Mouse (Mus musculus) MEL (cell line): Measurements from ENCODE around the gene Dr1. TPM values are rescaled to one million over a fixed set of nuclear protein-coding genes. Genes with fewer than 3 reads are reported as not detected.
"Not testable (repeated sequence)": the region's sequence is repeated elsewhere in the genome, so short reads cannot be mapped to it uniquely, and the experiment has no call there.

Experiments
- DNase-seq: peaks from one replicate; pipeline ENCODE4 v3.0.0; 2011; ENCODE audit warnings: low read depth, low spot score
- H3K27ac ChIP-seq: 2 replicates; pipeline ENCODE4 v1.5.1; 2012; ENCODE audit warnings: low read depth, mild to moderate bottlenecking, control low read depth, low read length, moderate library complexity; ENCODE audit not compliant: control insufficient read depth
- H3K27me3 ChIP-seq, 2 experiments: fragments of 150-350 bp in 1 of 2; sonication (generic) in 1 of 2; 2 replicates each; pipeline ENCODE4 v1.6.1; 2012; ENCODE audit warnings: low read length in 2 of 2, mild to moderate bottlenecking in 2 of 2, improper control_type of control experiment in 1 of 2, moderate library complexity in 1 of 2; ENCODE audit not compliant: insufficient read depth in 2 of 2, control insufficient read depth in 1 of 2
- H3K36me3 ChIP-seq, 2 experiments: 2 replicates each; pipeline ENCODE4 v1.6.1; 2012 to 2014; ENCODE audit warnings: low read length in 2 of 2, improper control_type of control experiment in 1 of 2, inconsistent platforms in 1 of 2, mild to moderate bottlenecking in 1 of 2; ENCODE audit not compliant: insufficient read depth in 2 of 2, control insufficient read depth in 1 of 2
- H3K4me1 ChIP-seq, 2 experiments: fragments of 150-350 bp in 1 of 2; sonication (generic) in 1 of 2; 2 replicates each; pipeline ENCODE4 v1.6.1; 2012; ENCODE audit warnings: low read length in 2 of 2, improper control_type of control experiment in 1 of 2, mild to moderate bottlenecking in 1 of 2; ENCODE audit not compliant: insufficient read depth in 2 of 2, control insufficient read depth in 1 of 2
- H3K4me3 ChIP-seq, 2 experiments: fragments of 150-350 bp in 1 of 2; sonication (generic) in 1 of 2; 2 replicates each; pipeline ENCODE4 v1.5.1; 2012; ENCODE audit warnings: low read depth in 2 of 2, low read length in 2 of 2, mild to moderate bottlenecking in 2 of 2, moderate library complexity in 2 of 2, control low read depth in 1 of 2, improper control_type of control experiment in 1 of 2; ENCODE audit not compliant: control insufficient read depth in 1 of 2, insufficient read depth in 1 of 2
- H3K79me2 ChIP-seq: 2 replicates; pipeline ENCODE4 v1.6.1; 2012; ENCODE audit warnings: mild to moderate bottlenecking, low read length, moderate library complexity; ENCODE audit not compliant: control insufficient read depth, poor library complexity, insufficient read depth
- H3K9ac ChIP-seq: 2 replicates; pipeline ENCODE4 v1.6.1; 2012; ENCODE audit warnings: low read depth, mild to moderate bottlenecking, control low read depth, low read length, moderate library complexity; ENCODE audit not compliant: control insufficient read depth, poor library complexity, severe bottlenecking
- H3K9me3 ChIP-seq: fragments of 150-350 bp; sonication (generic); replicated peaks from 2 replicates; pipeline ENCODE4 v1.6.1; 2012; ENCODE audit warnings: mild to moderate bottlenecking, low read length, improper control_type of control experiment, moderate library complexity; ENCODE audit not compliant: insufficient read depth
- BHLHE40 ChIP-seq: IDR thresholded peaks from 2 replicates; pipeline ENCODE4 v1.6.1; 2012; ENCODE audit warnings: low read depth, mild to moderate bottlenecking, inconsistent platforms, low read length, improper control_type of control experiment, borderline replicate concordance
- CHD2 ChIP-seq: IDR thresholded peaks from 2 replicates; pipeline ENCODE4 v1.6.1; 2011; ENCODE audit warnings: low read length, improper control_type of control experiment
- ELF1 ChIP-seq: IDR thresholded peaks from 2 replicates; pipeline ENCODE4 v1.6.1; 2014; ENCODE audit warnings: low read depth, mild to moderate bottlenecking, inconsistent platforms, low read length, improper control_type of control experiment, moderate library complexity
- EP300 ChIP-seq, 2 experiments: IDR thresholded peaks; 2 replicates each; pipeline ENCODE4 v1.6.1; 2011; ENCODE audit warnings: improper control_type of control experiment in 2 of 2, low read length in 2 of 2, low read depth in 1 of 2, mild to moderate bottlenecking in 1 of 2
- ETS1 ChIP-seq: IDR thresholded peaks from 2 replicates; pipeline ENCODE4 v1.6.1; 2012; ENCODE audit warnings: low read depth, mild to moderate bottlenecking, inconsistent platforms, low read length, improper control_type of control experiment, moderate library complexity
- GATA1 ChIP-seq: IDR thresholded peaks from 2 replicates; pipeline ENCODE4 v1.6.1; 2011; ENCODE audit warnings: low read depth, low read length, improper control_type of control experiment
- KAT2A ChIP-seq: conservative IDR thresholded peaks from 2 replicates; pipeline ENCODE4 v1.6.1; 2012; ENCODE audit warnings: low read depth, low read length, improper control_type of control experiment, inconsistent platforms
- MAFK ChIP-seq: IDR thresholded peaks from 2 replicates; pipeline ENCODE4 v1.6.1; 2011; ENCODE audit warnings: low read depth, mild to moderate bottlenecking, low read length, improper control_type of control experiment, borderline replicate concordance
- MAX ChIP-seq: IDR thresholded peaks from 2 replicates; pipeline ENCODE4 v1.6.1; 2011; ENCODE audit warnings: low read length, improper control_type of control experiment
- MAZ ChIP-seq: IDR thresholded peaks from 2 replicates; pipeline ENCODE4 v1.6.1; 2012; ENCODE audit warnings: low read depth, mild to moderate bottlenecking, inconsistent platforms, low read length, improper control_type of control experiment
- MEF2A ChIP-seq: IDR thresholded peaks from 2 replicates; pipeline ENCODE4 v1.6.1; 2014; ENCODE audit warnings: low read depth, mild to moderate bottlenecking, inconsistent platforms, low read length, improper control_type of control experiment; ENCODE audit not compliant: poor library complexity, insufficient replicate concordance, severe bottlenecking; ENCODE audit errors: extremely low read depth
- MXI1 ChIP-seq: IDR thresholded peaks from 2 replicates; pipeline ENCODE4 v1.6.1; 2011; ENCODE audit warnings: mild to moderate bottlenecking, low read depth, low read length, improper control_type of control experiment
- NRF1 ChIP-seq: IDR thresholded peaks from 2 replicates; pipeline ENCODE4 v1.6.1; 2014; ENCODE audit warnings: low read depth, mild to moderate bottlenecking, inconsistent platforms, low read length, improper control_type of control experiment, moderate library complexity; ENCODE audit not compliant: poor library complexity, insufficient read depth, severe bottlenecking
- RAD21 ChIP-seq: IDR thresholded peaks from 2 replicates; pipeline ENCODE4 v1.6.1; 2011; ENCODE audit warnings: mild to moderate bottlenecking, low read depth, low read length, improper control_type of control experiment
- RCOR1 ChIP-seq: IDR thresholded peaks from 2 replicates; pipeline ENCODE4 v1.6.1; 2012; ENCODE audit warnings: low read depth, mild to moderate bottlenecking, inconsistent platforms, low read length, improper control_type of control experiment
- SIN3A ChIP-seq: IDR thresholded peaks from 2 replicates; pipeline ENCODE4 v1.6.1; 2012; ENCODE audit warnings: low read length, improper control_type of control experiment, inconsistent platforms
- SMC3 ChIP-seq: IDR thresholded peaks from 2 replicates; pipeline ENCODE4 v1.6.1; 2011; ENCODE audit warnings: low read depth, low read length, improper control_type of control experiment
- TAL1 ChIP-seq: IDR thresholded peaks from 2 replicates; pipeline ENCODE4 v1.6.1; 2012; ENCODE audit warnings: mild to moderate bottlenecking, inconsistent platforms, low read length, moderate library complexity, mixed read lengths
- TBP ChIP-seq: IDR thresholded peaks from 2 replicates; pipeline ENCODE4 v1.8.0; 2011; ENCODE audit warnings: low read depth, low read length, improper control_type of control experiment
- TCF12 ChIP-seq: IDR thresholded peaks from 2 replicates; pipeline ENCODE4 v1.6.1; 2014; ENCODE audit warnings: low read depth, mild to moderate bottlenecking, inconsistent platforms, low read length, improper control_type of control experiment, moderate library complexity
- USF1 ChIP-seq: IDR thresholded peaks from 2 replicates; pipeline ENCODE4 v1.6.1; 2014; ENCODE audit warnings: low read depth, mild to moderate bottlenecking, inconsistent platforms, low read length, improper control_type of control experiment, moderate library complexity
- ZC3H11A ChIP-seq: IDR thresholded peaks from 2 replicates; pipeline ENCODE4 v1.6.1; 2012; ENCODE audit warnings: low read depth, mild to moderate bottlenecking, inconsistent platforms, low read length, improper control_type of control experiment
- polyA plus RNA-seq, 2 experiments: library from polyadenylated mRNA; stranded (reverse) in 1 of 2; unstranded in 1 of 2; fragments of >175 nt in 1 of 2; fragments of >200 nt in 1 of 2; gene quantifications; 2 replicates each; pipeline versions ENCODE4 v1.2.1 to v1.2.4; 2012; ENCODE audit warnings: low replicate concordance in 2 of 2, low read depth in 1 of 2; ENCODE audit not compliant: insufficient read length in 2 of 2, insufficient read depth in 1 of 2, missing spikeins in 1 of 2
- total RNA-seq: library from RNA; depleted of rRNA; stranded (reverse); fragments of 300-350 nt; gene quantifications from 2 replicates; pipeline ENCODE4 v1.2.3, GENCODE M21; 2012

Gene Dr1
- total and polyA plus RNA-seq, 3 experiments = 36.3 to 47.2 TPM; not detected in 1

- DNase-seq = peak; percentile 90
- Histone ChIP-seq H3K9ac (peak overlapping the region; percentile 32), H3K4me1 (peaks cover 4 to 13% of the 10 kb centered on the region in 2 experiments), H3K27me3 (no peaks in the 10 kb centered on the region), H3K4me3 (peak overlapping the region; percentile 41 to 48), H3K79me2 (no peaks in the 10 kb centered on the region), H3K9me3 (no peaks in the 10 kb centered on the region)
- peak; percentile 63 to 72; a peak in 3 of 4 replicates for TF ChIP-seq EP300 (IDR thresholded peaks at IDR 0.05; ENCODE audit: low read depth in 1 of 2, low read length in 2 of 2)
- peak; percentile 64; the same call in 1 of the 2 replicates for TF ChIP-seq MXI1
- TF ChIP-seq MAZ = peak; percentile 45; the same call in 1 of the 2 replicates
- TF ChIP-seq TCF12 = peak; percentile 80
- 0 out of 2 replicates have a peak, but pooled peaks have one; percentile 42 for TF ChIP-seq ELF1
- peak; percentile 62 for TF ChIP-seq RCOR1
- TF ChIP-seq KAT2A = no peak
- peak; percentile 51 for TF ChIP-seq GATA1
- TF ChIP-seq CHD2 = no peak
- peak; percentile 57 for TF ChIP-seq TBP
- TF ChIP-seq RAD21 = no peak
- no peak for TF ChIP-seq MAX
- TF ChIP-seq NRF1 = no peak
- TF ChIP-seq MEF2A = no peak
- peak; percentile 51; the same call in 1 of the 2 replicates for TF ChIP-seq ETS1
- TF ChIP-seq ZC3H11A = peak; percentile 32; the same call in 1 of the 2 replicates
- TF ChIP-seq TAL1 = peak; percentile 85
- TF ChIP-seq SMC3 = 0 out of 2 replicates have a peak, but pooled peaks have one; percentile 18
- peak; percentile 57; the same call in 1 of the 2 replicates for TF ChIP-seq SIN3A
- TF ChIP-seq MAFK = no peak
- TF ChIP-seq, all 39 proteins: peak for 13
- H3K36me3 ChIP-seq = peaks cover 0 to 13% of the 10 kb centered on the region in 2 experiments; a peak in 2 of 4 replicates
- H3K27ac ChIP-seq = peak overlapping the region; percentile 32
Measured at GRCm38 (mm10) chr5:108262722-108263121, 6.0 kb upstream of the Dr1 start.

GRCm38 (mm10) chr5:108263785-108264184 lies 4.9 kb upstream of the Dr1 start:
- not testable (repeated sequence) for H3K4me3 ChIP-seq, H3K9me3 ChIP-seq, H3K27me3 ChIP-seq, H3K27ac ChIP-seq, H3K9ac ChIP-seq, H3K79me2 ChIP-seq
- DNase-seq = peak; percentile 21
- Histone ChIP-seq H3K36me3 (peaks cover 0 to 13% of the 10 kb centered on the region in 2 experiments; a peak in 2 of 4 replicates), H3K4me1 (peaks cover 6 to 13% of the 10 kb centered on the region in 2 experiments)
- TF ChIP-seq TAL1 (peak; percentile 71), MAX (peak; percentile 63; the same call in 1 of the 2 replicates), TCF12 (0 out of 2 replicates have a peak, but pooled peaks have one; percentile 31), BHLHE40 (peak; percentile 87), EP300 (IDR thresholded peaks at IDR 0.05; ENCODE audit: low read depth in 1 of 2, low read length in 2 of 2) (peak in 1 of 2 experiments; percentile 46; a peak in 2 of 4 replicates), USF1 (peak; percentile 61)
